Mouse (Mus musculus) small intestine, adult 2 months (tissue): ENCODE measurements around the gene Cdhr2. TPM values are rescaled to one million over a fixed set of nuclear protein-coding genes. Genes with fewer than 3 reads are reported as not detected.

ENCODE experiments used
- H3K27ac ChIP-seq: fragments of 200-500 bp; 2 replicates; pipeline ENCODE4 v1.5.1; 2012; ENCODE audit warnings: low read depth, low read length, control low read depth, inconsistent platforms; ENCODE audit not compliant: insufficient read depth
- H3K27me3 ChIP-seq: fragments of 200-500 bp; 2 replicates; pipeline ENCODE4 v1.6.1; 2012; ENCODE audit warnings: mild to moderate bottlenecking, moderate library complexity, low read length, inconsistent platforms; ENCODE audit not compliant: control insufficient read depth, insufficient read depth
- H3K36me3 ChIP-seq: fragments of 200-500 bp; 2 replicates; pipeline ENCODE4 v1.6.1; 2012; ENCODE audit warnings: mild to moderate bottlenecking, low read length, control low read depth, inconsistent platforms; ENCODE audit not compliant: control insufficient read depth, insufficient read depth
- H3K4me1 ChIP-seq: fragments of 200-500 bp; 2 replicates; pipeline ENCODE4 v1.6.1; 2012; ENCODE audit warnings: low read length, inconsistent platforms, mixed read lengths; ENCODE audit not compliant: control insufficient read depth, insufficient read depth, insufficient read length
- H3K4me3 ChIP-seq: fragments of 200-500 bp; 2 replicates; pipeline ENCODE4 v1.5.1; 2012; ENCODE audit warnings: low read depth, mild to moderate bottlenecking, control low read depth, inconsistent platforms, low read length, moderate library complexity
- CTCF ChIP-seq: fragments of 200-500 bp; IDR thresholded peaks from 2 replicates; pipeline ENCODE4 v1.5.1; 2012; ENCODE audit warnings: low read depth, mild to moderate bottlenecking, control low read depth, inconsistent platforms, low read length, moderate library complexity, mixed read lengths; ENCODE audit not compliant: insufficient replicate concordance, insufficient read length; ENCODE audit errors: extremely low read depth
- POLR2A ChIP-seq: fragments of 200-500 bp; IDR thresholded peaks from 2 replicates; pipeline ENCODE4 v1.6.1; 2012; ENCODE audit warnings: low read depth, mild to moderate bottlenecking, control low read depth, inconsistent platforms, low read length, moderate library complexity
- WGBS: fragments of 180-500 bp; shearing (Covaris S2); methylation state at CpG from one replicate; pipeline ENCODE4 v1.1.7; 2018; 5-methylcytosine and 5-hydroxymethylcytosine counted together
- polyA plus RNA-seq: library from polyadenylated mRNA; depleted of rRNA; stranded (reverse); fragments of >200 nt; gene quantifications from 2 replicates; pipeline ENCODE4 v1.2.3, GENCODE M21; 2012

The Cdhr2 gene
- polyA plus RNA-seq, 1 experiment = 1,001 TPM

DNA sequence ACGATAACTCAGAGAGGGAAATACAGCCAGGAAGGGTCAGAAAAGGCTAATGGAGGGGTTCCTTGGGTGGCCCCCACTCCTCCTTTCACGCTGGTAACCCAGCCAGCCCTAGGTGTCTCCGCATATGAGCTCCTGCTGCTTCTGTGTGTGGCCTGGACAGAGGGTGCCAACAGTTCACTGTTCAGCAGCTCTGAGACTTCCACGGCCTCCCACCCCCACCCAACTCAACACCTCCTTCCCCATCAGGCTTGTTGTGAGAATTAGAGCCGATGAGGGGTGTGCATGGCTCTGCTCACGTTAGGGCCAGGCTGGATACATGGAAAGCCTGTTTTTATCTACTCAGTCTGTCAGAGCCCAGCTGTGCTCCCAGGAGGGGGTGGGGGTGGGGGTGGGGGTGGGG lies 44.8 kb downstream of the Cdhr2 start:
- Histone ChIP-seq H3K27ac (no peak overlapping the region), H3K27me3 (peaks cover 23% of the 10 kb centered on the region), H3K4me1 (peaks cover 4% of the 10 kb centered on the region; the same call in 1 of the 2 replicates), H3K36me3 (no peaks in the 10 kb centered on the region), H3K4me3 (no peak overlapping the region)
- TF ChIP-seq POLR2A = no peak
- no peak for TF ChIP-seq CTCF
- 29% methylated on average over 6 of the region's 6 CpGs for WGBS

DNA sequence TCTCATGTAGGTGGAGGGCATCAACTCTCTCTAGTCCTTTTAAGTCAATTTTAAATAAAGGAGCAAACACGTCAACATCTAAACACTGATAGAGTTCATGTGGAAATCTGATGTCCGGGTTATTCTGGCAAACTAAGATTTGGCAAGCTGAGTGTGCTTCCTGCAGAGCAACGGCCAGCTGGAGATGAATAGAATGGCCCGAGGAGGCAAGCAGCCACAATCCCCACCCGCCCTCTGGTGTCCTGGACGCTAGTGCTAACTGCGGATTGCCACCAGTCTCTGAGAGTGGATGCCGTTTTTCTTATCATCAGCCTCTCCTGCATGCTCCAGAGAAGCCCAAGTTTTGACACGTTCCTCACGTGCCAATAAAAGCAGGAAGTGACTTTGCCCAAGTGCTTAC lies 45.6 kb downstream of the Cdhr2 start:
- peaks cover 23% of the 10 kb centered on the region for H3K27me3 ChIP-seq
- H3K4me1 ChIP-seq = peaks cover 4% of the 10 kb centered on the region; the same call in 1 of the 2 replicates
- WGBS = 13% methylated on average over 10 of the region's 10 CpGs
- TF ChIP-seq POLR2A (no peak), CTCF (no peak)
- H3K4me3 ChIP-seq = no peak overlapping the region
- no peaks in the 10 kb centered on the region for H3K36me3 ChIP-seq
- H3K27ac ChIP-seq = no peak overlapping the region

DNA sequence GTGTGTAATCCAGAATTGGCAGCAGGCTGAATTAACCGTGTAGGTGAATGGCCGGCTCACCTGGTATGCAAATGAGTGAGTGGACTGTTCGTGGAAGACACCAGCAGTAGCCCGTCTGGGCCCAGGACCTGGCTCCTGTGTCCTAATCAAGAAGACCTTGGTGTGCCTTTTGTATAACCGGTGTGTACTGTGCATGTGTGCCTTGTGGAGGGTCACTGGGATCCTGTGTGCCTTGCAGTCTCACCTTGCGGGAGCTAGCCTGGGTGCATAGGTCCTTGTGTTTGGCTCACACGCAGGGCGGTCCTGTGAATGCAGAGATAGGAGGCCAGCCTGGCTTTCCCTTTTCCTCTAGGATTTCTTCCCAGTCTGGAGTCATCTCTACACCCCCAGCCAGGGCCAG lies 46.9 kb downstream of the Cdhr2 start:
- Histone ChIP-seq H3K4me1 (peaks cover 4% of the 10 kb centered on the region; the same call in 1 of the 2 replicates), H3K27me3 (peaks cover 23% of the 10 kb centered on the region), H3K27ac (no peak overlapping the region), H3K4me3 (no peak overlapping the region), H3K36me3 (no peaks in the 10 kb centered on the region)
- 66% methylated on average over 8 of the region's 8 CpGs for WGBS
- TF ChIP-seq CTCF (no peak), POLR2A (no peak)

DNA sequence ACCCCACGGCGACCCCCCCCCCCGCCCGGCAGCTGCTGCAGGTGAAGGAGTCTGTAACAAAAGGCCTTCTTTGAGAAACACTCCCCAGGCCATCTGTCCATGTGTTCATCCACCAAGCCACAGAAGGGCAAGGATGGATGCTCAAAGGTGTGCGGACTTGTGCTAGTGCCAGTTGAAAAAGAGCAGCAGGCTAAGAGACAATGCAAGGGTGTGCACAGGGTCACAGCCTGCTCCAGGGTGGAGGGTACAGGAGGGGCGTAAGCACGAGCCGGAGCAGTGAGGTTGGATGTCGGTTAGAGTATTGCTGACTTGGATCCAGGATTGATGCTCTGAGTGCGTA lies 47.4 kb downstream of the Cdhr2 start:
- Histone ChIP-seq H3K4me3 (no peak overlapping the region), H3K36me3 (no peaks in the 10 kb centered on the region), H3K27ac (no peak overlapping the region), H3K4me1 (peaks cover 4% of the 10 kb centered on the region; the same call in 1 of the 2 replicates), H3K27me3 (peaks cover 23% of the 10 kb centered on the region)
- no peak for TF ChIP-seq CTCF
- WGBS = 46% methylated on average over 10 of the region's 10 CpGs

DNA sequence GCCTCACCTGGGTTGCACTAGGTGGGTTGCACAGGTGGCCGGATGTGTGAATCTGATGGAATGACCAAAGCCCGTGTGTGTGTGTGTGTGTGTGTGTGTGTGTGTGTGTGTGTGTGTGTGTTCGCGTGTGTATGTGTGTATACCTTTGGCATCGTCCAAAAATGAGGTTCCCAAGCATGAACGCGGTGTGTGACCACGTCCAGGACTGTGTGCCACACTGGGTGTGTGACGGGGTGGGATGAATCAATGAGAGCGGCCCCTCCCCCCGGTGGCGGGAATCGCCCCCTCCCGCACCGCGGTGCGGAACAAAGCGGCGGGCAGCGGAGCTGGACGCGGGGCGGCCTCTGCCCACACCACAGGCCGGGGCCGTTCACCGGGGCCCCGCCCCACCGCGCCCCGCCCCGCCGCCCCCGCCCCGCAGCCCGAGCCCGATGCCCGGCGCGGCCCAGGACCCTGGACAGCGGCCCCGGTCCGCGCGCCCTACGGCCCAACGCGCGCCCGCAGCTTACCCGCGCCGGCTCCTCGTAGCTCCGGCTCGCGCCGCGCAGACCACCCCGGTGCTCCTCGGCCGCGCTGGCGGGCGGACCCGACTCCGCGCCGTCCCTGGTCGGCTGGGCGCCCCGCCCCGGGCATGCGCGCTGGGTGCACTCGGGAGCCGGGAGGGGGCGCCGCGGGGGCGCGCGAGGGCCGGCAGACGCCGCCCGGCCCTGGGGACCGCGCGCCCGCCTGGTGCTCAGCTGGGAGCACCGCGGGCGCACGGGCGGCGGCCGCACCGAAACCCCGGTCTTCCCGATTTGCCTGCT lies 48.0 kb downstream of the Cdhr2 start:
- no peak for TF ChIP-seq POLR2A
- TF ChIP-seq CTCF = no peak
- Histone ChIP-seq H3K4me3 (peak overlapping the region; percentile 54), H3K4me1 (peaks cover 4% of the 10 kb centered on the region; the same call in 1 of the 2 replicates), H3K36me3 (no peaks in the 10 kb centered on the region), H3K27me3 (peaks cover 23% of the 10 kb centered on the region), H3K27ac (no peak overlapping the region)
- 2% methylated on average over 87 of the region's 100 CpGs for WGBS

DNA sequence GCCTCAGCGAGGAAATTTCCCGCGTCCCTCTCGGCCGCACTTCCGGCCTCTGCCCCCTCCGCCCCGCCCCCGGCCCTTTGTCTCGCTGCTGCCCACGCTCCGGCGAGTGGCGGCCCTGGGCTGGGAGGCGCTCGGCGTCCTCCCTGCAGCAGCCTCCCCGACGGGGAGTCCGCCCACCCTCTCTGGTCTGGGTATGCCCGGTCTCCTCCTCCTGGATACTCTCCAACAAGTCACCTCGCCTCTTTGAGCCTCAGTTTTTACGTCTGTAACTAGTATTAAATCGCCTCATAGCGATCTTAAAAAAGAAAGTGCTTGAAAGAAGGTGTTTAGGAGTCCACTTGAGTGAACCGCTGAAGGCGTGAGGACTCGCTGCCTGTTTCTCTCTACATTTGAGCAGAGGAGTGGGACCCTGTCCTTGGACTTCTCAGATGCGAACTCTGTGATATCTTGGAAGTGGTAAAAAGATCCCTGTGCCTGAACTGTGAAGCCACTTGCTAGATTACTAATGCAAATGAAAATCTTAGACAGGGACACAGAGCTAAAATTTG lies 48.7 kb downstream of the Cdhr2 start, which contains the start of gene Gprin1:
Gprin1 (minus strand) TSS at position 11 of the 548 bp plus-strand sequence.
- peaks cover 23% of the 10 kb centered on the region for H3K27me3 ChIP-seq
- H3K36me3 ChIP-seq = no peaks in the 10 kb centered on the region
- peak within 1 kb of the TSS; percentile 54 for H3K4me3 ChIP-seq
- H3K27ac ChIP-seq = no peak within 1 kb of the TSS
- H3K4me1 ChIP-seq = peaks cover 4% of the 10 kb centered on the region; the same call in 1 of the 2 replicates
- no peak for TF ChIP-seq CTCF
- 3% methylated on average over 29 of the region's 29 CpGs for WGBS

DNA sequence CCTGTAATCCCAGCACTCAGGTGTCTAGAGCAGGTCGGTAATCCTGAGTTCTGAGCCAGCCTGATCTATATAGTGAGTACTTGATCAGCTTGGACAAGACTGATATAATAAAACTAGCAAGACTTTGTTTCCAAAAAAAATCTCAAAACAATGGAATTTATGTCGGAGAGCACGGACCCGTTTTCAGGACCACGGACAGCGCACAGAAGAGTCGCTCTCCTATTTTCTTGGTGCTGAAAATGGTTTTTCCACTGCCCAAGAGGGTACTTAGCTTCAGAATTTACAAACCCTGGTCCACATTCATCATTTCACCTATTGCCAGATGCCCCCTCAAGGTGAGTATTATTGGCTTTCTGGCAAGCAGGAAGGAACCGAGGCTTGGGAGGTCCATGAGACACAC lies 49.4 kb downstream of the Cdhr2 start:
- 7% methylated on average over 8 of the region's 8 CpGs for WGBS
- TF ChIP-seq CTCF (no peak), POLR2A (no peak)
- peaks cover 23% of the 10 kb centered on the region for H3K27me3 ChIP-seq
- H3K4me3 ChIP-seq = no peak overlapping the region
- no peak overlapping the region for H3K27ac ChIP-seq
- H3K4me1 ChIP-seq = peaks cover 4% of the 10 kb centered on the region; the same call in 1 of the 2 replicates
- no peaks in the 10 kb centered on the region for H3K36me3 ChIP-seq

DNA sequence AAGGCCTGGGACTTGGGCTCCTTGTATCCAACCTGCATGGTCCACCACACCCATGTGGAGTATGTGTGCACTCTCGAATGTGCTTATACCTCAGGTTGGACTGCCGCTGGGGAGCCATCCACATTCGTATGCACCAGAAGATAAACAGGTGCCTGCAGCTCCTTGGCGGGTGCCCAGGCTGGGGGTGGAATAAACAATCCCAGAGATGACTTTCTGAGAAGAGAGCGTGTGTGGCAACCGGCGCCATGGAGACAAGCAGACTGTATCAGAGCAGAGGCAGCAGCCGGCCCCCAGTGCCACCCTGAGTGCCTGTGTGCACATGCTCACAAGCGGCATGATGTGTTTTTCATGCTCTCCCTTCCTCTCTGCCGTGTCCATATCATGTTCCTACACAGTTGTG lies 51.4 kb downstream of the Cdhr2 start:
- no peak for TF ChIP-seq POLR2A
- no peak for TF ChIP-seq CTCF
- Histone ChIP-seq H3K27ac (no peak overlapping the region), H3K36me3 (no peaks in the 10 kb centered on the region), H3K4me3 (no peak overlapping the region), H3K27me3 (peaks cover 23% of the 10 kb centered on the region), H3K4me1 (peaks cover 4% of the 10 kb centered on the region)
- 61% methylated on average over 10 of the region's 10 CpGs for WGBS
